Mouse (Mus musculus): ENCODE data around the gene Hoxc11.

The Hoxc11 gene

DNA sequence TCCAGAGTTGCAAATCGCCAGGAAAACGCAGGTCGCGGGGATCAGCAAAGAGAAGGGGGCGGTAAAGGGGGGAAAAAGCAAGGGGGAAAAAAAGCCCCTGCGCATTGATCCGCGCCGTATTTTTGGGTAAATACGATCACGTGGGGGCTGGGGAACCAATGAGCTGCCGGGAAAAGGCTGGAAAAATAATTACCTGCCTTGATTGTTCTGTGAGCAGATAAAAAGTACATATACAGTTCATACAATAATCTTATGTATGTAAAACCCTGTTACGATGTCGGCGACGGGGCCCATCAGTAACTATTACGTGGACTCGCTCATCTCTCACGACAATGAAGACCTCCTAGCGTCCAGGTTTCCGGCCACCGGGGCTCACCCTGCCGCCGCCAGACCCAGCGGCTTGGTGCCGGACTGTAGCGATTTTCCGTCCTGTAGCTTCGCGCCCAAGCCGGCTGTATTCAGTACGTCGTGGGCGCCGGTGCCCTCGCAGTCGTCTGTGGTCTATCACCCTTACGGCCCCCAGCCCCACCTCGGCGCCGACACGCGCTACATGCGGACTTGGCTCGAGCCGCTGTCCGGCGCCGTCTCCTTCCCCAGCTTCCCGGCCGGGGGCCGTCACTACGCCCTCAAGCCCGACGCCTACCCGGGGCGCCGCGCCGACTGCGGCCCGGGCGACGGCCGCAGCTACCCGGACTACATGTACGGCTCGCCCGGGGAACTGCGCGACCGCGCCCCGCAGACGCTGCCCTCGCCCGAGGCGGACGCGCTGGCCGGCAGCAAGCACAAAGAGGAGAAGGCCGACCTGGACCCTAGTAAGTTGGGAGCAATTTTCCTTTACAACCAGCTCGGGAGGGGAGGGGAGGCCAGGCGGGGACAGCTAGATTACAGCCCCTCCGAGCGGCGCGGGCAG, 27.4 kb downstream of the Hoxc11 start:
- DNase-seq (ENCODE audit: low read depth) = no peak

DNA sequence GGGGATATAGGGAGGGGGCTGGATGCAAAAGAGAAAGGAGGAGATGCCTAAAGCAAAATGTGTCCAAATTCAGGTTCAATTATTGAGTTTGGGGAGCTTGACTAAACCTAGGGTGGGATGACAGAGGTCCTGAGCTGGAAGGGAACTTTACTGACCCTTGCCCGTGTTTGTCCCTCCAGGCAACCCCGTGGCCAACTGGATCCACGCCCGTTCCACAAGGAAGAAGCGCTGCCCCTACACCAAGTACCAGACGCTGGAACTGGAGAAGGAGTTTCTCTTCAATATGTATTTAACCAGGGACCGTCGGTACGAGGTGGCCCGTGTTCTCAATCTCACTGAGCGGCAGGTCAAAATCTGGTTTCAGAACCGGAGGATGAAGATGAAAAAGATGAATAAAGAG, 29.5 kb downstream of the Hoxc11 start:
- DNase-seq (ENCODE audit: low read depth) = no peak

DNA sequence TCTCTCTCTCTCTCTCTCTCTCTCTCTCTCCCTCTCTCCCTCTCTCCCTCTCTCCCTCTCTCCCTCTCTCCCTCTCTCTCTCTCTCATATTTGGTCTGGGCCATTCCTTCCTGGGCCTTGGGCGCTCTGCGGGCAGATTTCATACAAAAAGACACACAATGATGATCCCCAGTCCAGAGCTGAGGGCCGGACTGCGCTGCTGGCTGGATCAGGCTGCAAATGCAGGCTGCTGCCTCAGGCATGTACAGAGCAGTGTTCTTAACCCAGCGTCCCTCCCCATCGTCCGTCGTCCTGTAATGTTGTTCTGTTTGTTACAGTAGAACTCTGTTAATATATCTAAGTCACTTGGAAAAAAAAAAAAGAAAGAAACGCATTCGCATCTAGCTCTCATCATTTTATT, 30.3 kb downstream of the Hoxc11 start:
- no peak for DNase-seq (ENCODE audit: low read depth)

DNA sequence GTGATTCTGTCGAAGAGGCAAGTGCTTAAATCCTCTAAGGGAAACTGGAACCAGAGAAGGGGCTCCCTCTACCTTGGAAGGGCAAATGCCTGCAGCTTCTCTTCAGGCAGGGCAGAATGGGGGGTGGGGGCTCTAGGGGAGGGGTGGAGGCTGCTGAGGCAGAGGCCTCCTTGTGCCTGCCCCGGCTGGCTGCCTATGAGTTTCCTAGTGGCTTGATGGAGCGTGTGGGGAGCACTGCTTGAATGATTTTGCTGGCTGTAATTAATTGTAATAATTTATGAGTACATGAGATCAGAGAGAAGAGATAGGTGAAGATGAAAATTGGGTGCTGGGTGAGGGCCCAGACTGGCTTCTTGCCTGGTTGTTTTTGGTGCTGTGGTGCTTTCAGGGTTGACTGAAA, 30.7 kb downstream of the Hoxc11 start:
- DNase-seq (ENCODE audit: low read depth) = no peak

DNA sequence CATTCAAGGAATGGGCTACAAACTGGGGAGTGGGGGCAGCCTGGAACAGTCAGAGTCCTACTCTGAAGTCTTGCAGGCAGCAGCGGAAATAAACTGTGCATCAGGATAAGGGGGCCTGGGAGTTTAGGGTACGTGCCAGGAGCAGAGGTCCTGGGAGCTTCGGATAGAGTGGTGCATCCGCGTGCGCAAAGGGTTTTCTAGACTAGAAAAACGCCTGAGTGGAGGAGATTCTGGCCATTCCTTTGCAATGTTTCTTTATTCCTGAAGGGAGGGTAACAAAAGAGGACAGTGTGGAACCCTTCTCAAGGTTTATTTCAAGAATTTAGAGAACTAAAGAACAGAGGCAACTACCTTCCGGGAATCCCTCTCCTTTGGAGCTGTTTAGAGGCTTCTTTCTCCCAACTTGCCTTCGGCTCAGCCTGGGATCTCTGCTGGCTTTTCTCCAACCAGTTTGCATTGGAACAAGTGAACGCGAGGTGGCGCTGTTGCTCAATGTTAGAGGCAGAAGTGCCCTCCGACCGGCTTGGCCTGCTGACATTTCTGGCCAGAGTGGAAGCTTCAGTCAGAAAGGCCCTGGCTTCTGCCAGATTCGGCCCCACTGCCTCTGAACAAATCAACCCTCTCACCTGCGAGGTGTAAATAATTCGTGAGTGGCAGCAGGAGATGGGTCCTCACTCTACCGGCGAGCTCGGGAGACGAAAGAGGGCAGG, 33.1 kb downstream of the Hoxc11 start:
- DNase-seq (ENCODE audit: low read depth) = peak; percentile 65

DNA sequence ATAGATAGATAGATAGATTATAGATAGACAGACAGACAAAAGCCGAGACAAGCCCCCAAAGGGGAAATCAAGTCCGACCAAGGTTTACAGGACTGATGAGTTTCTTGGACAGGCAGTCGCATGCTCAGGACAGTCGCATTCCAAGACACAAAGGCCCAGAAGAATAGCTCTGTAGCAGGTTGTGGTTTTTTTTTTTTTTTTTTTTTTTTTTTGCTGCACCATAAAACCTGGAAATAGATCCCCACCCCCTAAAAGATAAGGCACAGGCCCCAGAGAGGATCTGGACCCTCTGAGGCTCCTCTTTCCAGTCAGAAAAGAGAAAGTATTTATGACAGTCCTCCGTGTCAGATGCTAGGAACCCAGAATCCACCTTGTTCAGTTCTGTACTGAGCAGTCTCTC, 33.9 kb downstream of the Hoxc11 start:
- DNase-seq (ENCODE audit: low read depth) = no peak

DNA sequence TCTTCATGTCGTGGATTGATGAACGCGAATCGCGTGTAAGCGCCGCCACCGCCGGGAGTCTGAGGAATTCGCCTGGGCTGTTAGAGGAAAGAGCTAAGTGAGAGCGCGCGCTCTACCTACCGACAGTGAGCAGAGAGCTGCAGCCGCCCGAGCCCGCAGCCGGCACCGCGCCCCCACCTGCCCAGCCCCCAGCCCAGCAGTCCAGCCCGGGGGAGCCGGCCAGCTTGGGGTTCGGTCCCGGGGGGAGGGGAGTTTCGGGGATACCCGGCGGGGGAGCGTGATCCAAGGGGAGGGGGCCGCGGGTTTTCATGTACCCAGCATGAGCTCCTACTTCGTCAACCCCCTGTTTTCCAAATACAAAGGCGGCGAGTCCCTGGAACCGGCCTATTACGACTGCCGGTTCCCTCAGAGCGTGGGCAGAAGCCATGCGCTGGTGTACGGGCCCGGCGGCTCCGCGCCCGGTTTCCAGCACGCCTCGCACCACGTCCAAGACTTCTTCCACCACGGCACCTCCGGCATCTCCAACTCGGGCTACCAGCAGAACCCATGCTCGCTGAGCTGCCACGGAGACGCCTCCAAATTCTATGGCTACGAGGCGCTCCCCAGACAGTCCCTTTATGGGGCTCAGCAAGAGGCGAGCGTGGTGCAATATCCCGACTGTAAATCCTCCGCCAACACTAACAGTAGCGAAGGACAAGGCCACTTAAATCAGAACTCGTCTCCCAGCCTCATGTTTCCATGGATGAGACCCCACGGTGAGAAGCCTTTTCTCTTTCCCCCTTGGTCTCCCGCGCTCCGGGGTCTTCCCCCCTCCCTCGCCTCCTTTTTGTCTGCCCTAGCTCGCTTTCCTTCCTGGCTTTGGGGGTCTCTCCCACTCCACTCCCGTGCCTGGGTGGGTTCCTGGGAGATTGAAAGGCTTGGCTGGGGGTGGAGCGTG, 36.5 kb downstream of the Hoxc11 start, which contains the start of gene Hoxc8:
Hoxc8 (plus strand) TSS at position 147 of the 937 bp plus-strand sequence.
- DNase-seq (ENCODE audit: low read depth) = no peak

DNA sequence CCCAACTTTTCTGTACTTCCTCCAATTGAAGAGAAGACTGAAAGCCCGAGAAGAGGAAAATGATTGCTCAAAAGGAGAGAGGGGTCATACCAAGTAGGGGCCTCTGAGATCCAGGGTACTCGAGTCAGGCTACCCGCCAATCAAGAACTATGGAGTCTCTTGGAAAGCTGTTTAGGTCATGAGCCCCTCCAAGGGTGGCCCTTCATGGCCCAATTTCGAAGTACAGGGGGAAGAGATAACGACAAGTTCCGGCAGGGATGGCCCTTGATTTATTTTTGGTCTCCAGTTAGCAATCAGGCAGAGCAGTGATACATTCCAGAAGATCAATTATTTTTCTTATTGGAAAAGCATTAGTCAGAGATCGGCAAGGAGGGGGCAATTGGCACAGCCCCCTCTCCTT, 37.6 kb downstream of the Hoxc11 start:
- DNase-seq (ENCODE audit: low read depth) = no peak

DNA sequence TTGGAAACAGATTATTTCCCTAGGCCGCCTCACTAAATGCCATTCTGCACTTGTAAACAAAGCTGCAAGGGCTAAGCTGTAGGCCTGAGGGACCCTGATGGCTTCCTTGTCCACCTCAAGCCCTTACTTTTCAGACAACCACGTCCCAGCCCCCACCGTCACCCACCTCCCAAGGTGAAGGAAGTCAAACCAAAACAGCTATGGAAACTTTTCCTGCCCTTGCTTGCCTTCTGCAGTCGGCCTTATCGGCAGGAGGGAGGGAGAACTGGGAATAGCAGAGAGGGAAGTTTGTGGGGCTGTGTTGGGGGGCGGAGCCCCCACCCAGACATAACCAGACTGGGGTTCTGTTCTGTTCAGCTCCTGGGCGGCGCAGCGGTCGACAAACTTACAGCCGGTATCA, 38.0 kb downstream of the Hoxc11 start:
- DNase-seq (ENCODE audit: low read depth) = no peak

DNA sequence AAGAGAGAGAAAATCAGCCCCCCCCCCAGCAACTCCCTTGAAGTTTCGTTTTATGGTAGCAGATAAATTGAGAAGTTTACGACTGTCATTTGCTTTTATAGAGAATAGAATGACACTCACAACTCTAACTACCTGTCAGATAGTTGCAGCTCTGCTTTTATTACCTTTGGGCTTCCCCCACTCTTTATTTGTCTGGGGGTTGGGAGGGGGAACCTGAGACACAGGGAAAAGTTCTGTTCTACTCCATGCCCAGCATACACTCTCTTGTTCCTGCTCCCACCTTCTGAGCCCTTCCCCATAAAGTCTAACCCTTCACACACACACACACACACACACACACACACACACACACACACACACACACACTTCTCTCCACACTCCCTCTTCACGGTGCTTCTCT, 38.6 kb downstream of the Hoxc11 start:
- no peak for DNase-seq (ENCODE audit: low read depth)

DNA sequence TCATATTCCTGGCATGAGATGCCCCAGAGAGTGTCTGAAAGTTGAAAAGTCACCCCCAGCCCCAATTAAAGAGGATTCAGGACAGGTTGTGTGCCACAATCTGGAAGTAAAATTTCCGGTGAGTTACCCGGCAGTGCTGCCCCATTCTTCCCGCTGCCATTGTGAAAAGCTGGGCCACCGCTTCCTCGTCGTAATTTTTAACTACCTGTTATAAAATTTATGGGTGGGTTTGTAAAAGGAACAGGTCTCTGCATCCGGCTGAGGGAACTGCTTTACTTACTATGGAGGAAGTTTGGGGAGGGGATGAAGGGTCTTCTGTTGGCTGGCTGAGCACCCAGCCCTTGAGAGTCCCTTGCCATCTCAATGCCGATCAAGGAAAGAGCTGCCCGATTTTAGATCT, 42.3 kb downstream of the Hoxc11 start:
- DNase-seq (ENCODE audit: low read depth) = no peak

DNA sequence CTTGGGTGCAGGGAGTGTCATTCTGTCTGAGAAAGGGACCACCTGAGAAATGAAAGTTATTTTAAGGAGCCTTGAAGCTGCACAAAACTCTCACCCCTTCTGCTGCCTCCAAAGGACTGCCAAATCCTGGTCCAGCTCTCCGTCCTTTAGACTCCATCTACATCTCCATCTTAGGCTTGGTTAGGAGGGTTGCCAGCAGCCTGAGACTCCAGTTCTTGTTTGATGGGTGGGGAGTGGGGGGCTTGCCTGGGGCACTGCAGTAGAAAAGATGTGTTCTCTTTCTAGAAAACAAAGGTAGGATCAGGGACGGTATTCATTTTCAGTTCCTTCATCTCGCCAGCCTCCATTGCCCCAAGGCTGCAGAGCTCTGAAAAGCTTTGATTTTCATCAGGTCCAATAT, 43.2 kb downstream of the Hoxc11 start:
- no peak for DNase-seq (ENCODE audit: low read depth)

DNA sequence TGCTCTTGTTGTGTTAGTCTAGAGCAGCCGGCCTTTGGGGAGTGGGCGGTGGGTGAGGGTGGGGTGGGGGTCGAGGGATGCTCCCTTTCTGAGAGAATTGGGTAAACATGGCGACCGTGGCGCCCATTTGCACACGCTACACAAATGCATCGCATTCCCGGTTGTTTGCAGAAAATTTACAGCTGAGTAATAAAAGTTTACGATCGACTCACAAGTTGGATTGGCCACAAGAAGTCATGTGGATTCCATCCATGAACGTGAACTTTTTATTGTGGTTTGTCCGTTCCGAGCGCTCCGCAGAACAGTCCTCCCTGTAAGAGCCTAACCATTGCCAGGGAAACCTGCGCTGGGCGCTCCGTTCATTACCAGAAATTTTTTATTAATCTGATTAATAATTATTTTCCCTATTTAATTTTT, 43.7 kb downstream of the Hoxc11 start, which contains the start of gene Hoxc6:
Hoxc6 (plus strand) TSS at position 319 of the 417 bp plus-strand sequence.
- DNase-seq (ENCODE audit: low read depth) = no peak

DNA sequence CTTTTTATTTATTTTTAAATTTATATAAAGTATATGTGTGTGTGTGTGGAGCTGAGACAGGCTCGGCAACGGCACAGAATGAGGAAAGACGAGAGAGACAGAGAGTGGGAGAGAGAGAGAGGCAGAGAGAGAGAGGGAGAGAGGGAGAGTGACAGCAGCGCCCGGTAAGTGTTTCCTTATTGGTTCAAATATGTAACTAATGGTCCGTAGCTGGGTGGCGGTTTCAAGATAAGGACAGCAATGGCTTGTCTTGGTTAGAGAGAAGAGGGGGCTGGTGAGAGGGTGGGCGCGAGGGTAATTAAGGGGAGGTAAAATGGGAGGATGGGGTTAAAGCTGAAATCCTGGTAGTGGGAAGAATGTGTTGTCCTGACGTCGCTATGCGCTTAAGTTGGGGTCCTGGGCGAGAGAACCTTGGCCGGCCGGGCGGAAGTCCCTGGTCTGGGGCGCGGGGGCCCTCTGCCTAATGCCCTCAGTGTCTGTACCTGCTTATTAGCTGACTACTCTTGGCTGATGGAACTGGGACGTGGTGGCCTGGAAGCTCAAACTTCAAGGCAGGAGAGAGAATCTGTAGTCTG, 44.5 kb downstream of the Hoxc11 start:
- no peak for DNase-seq (ENCODE audit: low read depth)

DNA sequence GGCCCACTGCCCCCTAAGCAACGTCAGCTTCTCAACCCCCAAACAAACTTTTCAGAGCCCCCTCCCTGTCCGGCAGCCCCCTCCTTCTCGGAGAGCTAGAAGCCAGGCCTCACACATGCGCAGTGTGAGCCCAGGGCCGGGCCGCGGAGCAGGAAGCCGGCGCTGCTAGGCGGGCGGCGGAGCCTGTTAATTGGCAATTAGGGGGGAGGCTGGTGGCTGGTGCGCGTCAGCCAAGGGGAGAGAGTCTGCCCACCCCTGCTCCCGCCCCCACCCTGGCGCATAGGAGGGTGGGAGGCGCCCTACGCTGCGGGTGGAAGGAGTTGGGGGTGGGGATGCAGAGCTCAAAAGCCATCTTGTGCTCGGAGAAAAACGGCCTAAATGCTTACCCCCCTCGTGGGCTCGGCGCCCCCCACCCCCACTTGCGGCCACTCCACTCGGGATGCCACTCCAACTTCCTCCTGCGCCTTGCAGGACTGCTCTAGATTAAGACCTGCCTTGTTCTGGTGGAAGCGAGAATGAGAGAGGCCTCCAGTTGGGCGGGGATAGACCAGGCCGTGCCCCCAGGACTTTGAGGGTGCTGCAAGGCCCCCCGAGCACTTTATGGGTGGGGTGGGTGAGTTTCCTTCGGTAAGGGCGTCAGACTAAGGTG, 45.1 kb downstream of the Hoxc11 start:
- DNase-seq (ENCODE audit: low read depth) = no peak

DNA sequence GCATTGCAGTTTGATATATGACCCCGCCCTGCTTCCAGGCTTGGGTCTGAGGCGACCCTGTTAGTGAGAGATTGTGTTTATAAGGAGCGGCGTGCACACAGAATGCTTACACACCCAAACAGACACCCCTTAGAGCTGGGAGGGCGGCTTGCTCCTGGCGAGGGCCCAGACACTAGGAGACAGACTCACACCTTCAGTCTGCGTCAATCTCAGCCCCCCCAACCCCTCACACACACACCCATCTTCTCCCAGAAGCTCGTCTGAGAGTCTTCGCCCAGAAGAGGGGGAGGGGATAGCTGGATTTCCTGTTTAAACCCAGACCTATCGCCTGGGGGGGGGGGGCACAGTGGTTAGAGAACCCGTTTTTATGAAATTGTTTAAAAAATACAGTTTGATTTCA, 45.7 kb downstream of the Hoxc11 start:
- no peak for DNase-seq (ENCODE audit: low read depth)

DNA sequence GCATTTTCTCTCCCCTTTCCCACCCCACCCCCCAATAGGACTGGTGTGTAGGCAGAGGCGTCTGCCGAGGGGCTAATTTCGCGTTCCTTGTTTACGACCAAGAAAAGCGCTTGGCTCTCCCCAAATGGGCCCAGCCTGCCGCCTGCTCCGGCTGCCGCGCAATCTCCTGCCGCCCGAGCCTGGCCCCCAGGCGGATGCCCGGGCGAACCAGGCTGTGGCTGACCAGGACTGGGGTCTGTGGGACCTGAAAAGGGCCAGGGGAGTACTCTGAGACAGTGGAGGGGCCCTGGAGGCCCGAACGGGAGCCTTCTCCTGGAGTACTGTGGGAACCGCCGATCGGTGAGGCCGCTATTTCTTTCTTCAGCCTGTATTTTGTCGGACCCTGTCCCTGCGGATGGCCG, 46.3 kb downstream of the Hoxc11 start:
- no peak for DNase-seq (ENCODE audit: low read depth)

DNA sequence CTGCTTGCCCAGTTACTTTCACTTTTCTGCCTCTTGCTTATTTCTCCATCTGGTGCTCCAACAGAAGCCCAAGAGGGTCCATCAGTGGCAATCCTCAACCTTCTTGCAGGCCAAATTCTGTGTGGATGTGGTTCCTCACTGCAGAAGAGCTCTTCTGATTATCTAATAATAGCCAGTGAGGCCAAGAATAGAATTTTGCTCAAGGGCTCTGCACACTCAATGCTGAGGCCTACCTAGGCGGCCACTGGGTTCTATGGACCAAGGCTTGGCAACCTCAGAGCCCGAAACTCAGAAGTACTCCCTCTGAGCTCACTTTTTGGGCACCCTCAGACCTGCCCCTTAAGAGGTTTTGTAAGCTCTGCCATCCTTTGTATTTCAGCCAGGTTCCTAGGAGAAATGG, 47.1 kb downstream of the Hoxc11 start:
- no peak for DNase-seq (ENCODE audit: low read depth)

DNA sequence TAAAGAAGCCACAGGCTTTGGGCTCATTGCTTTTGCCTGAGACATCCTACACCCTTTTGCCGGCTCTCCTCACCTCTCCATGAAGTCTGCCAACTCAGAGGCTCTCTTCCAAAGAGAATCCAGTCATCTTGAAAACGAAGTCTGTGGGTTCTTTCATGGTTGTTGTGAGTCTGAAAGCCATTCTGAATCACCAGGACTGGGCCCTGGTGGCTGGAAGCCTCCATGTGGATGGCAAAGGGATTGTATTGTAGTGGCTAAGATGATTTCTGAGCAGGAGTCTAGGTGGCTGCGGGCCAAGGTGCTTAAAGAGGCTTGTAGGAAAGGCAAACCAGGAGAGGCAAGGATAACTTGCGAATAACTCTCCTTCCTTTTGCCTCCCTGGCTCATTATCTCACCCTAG, 47.9 kb downstream of the Hoxc11 start:
- DNase-seq (ENCODE audit: low read depth) = no peak

DNA sequence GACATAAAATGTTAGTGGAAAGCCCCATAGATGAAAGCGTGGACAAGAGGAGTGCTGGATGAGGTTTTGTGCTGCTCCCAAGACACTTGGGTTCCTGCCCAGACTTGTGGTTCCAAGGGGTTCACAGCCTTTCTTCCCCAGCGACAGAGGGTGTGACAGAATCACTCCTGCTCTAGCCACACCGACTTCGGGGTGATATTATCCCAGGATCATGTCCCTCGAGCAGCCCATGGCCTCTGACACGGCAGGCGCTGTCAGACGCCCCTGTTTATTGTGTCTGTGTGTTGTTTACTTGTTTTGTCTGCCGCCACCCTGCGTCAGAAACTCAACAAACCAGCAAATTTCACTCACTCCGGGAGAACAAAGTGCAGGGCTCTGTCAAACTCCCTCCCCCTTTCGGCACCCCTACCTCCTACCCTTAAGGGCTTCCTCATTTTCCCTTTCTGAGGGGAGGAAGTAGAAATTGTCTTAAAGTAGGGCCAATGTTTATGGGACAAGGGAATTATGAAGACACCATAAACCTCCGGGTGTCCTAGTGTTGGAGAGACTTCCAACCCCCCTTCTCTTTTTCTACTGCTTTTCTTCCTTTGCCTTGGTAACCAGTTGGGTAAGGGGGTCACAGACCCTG, 48.7 kb downstream of the Hoxc11 start:
- DNase-seq (ENCODE audit: low read depth) = no peak

DNA sequence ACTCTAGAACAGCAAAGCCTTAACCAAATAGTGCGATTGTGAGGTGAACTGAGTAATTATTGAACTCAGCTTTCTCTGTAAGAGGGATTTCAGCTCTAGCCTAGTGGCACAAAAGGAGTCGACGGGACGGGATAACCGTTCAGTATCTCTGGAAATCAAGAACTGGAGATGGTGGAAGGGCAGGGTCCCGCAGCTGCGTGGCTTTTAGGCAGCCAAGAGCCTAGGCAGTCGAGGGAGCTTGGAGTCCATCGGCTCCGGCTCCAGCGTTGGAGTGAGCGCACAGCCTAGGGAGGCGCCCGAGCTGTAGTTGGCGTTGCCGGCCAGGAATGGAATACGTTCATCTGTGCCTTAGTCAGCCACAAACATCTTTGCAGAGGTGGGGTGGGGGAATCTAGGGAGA, 51.1 kb downstream of the Hoxc11 start:
- DNase-seq (ENCODE audit: low read depth) = no peak
